Mouse (Mus musculus): ENCODE results near the gene Ppp1r36. TPM values are rescaled to one million over a fixed set of nuclear protein-coding genes. Genes with fewer than 3 reads are reported as not detected.

Ppp1r36 gene
- polyA plus RNA-seq (2017; shearing (Covaris generic)), result not detected

DNA sequence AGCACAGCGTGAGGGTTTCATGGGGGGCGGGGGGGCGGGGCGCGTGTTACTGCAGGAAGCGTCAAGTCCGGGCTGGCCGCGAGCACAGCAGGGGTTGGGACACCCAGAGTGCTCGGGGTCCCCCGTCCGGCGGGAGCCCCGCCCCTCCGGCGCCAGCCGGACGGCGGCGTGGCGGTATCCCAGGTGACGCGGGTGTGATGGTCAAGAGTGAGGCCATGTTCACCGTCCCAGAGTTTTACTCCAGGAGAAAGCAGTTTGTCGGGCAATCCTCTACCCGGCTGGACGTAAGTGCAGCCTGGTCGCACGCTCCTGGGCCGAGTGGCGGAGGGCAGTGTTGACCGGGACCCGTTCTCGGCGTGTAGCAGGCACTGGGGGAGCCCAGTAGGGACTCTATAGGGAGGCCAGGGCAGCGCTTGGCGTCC lies at the start of gene Ppp1r36:
TSS of gene Ppp1r36 (plus strand) at position 106 of the 422 bp plus-strand sequence.

DNA sequence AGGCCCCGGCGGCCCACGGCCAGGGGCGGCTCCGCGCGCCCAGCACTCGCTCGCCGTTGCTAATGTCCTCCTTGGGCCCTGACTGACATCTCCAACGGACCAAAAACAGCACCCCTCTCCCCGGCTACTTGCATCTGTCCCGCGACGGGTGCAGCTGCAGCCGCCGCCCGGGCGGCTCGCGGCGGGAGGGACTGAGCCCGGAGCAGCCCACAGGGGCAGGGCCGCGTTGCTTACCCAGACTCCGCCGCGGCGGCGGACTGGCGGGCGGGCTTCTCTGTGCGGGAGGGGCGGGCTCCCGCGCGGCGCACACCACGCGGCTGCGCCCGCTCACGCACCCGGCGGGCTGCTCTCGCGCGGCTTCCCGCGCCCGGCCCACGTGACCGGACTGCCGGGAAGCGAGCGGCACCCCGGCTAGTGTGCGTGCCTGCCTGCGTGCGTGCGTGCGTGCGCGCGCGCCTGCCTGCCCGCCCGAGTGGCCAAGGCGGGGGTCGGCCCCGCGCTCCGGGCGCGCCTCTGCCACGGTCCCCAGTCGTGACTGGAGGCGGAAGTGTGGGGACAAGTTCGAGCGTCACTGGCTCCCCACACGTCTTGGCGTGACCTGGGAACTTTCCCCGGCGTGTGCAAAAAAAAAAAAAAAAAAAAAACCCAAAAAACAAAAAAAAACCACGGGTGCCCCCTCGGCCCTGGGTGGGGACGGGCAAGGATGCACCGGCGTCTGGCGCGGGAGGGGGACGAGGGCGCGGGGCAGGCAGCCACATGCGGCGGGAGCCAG lies 47.9 kb upstream of the Ppp1r36 start, which contains the start of gene Zbtb25:
TSS of gene Zbtb25 (minus strand) at position 397 of the 772 bp plus-strand sequence.

DNA sequence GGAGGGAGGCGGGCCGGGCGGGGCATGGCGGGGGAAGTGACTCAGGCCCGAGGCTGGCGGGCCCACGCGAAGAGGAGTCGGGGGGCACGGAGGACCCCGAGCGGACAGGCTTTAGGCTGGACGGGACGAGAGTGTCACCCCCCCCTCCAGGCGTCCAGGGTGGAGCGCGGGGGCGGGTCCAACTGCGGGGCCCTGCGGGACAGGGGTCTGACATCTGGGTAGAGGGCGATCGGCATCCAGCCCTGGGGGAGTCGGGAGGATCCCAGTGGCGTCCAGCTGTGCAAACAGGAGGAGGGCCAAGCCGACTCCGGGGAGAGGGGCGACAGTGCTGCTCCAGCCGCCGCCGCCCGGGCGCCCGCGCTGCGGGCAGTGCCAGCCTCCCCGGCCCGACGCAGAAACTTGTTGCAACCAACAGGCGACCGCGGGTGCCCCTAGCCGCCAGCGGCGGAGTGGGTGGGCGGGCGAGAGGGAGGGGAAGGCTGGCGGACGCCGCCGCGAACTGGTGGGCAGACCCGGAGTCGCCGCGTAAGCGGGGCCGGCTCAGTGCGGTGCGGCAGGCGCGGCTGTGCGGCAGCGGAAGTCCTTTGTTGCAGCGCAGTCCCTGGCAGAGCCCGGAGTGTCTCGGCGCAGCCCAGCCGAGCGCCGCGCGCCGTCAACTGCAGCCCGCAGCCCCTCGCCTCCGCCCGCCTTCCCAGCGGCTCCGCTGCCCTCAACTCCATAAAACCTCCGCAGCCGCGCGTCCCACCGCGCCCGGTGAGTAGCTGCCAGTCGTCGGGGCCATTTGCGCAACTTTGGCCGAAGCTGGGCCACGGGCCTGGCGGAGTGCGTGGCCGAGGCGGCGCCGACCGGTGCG lies 47.1 kb upstream of the Ppp1r36 start, which contains the start of gene Zbtb1:
TSS of gene Zbtb1 (plus strand) at position 289 of the 853 bp plus-strand sequence.

DNA sequence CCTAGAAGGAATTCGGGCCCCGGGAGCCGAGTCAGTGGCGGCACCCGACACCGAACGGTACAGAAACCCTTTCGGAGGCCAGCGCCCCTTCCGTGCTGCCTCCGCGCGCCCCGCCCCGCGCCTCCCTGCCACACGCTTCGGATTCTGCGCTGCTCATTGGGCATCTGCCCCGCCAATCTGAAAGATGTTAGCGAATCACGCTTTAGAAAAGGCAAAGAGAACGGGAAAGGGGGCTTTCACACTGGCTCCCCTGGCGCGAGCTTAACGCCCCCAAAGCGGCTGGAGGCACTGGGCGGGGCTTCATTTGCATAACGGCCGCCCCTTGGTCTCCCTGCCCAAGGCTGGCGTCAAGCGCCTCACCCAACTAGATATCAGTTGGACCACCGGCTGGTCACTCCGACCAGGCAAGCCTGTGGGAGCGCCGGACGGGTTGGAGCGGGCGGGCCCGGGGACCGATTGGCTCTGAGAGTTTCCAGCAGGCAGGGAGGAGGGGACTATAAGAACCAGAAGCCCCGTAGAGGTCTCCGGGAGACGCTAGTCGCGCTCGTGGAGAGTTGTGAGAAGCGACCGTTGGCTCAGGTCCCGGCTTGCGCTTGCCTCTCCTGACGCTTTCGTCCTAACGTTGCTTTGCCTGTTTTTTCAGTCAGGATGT lies 13.3 kb upstream of the Ppp1r36 start, which contains the start of gene Hspa2:
TSS of gene Hspa2 (plus strand) at position 291 of the 652 bp plus-strand sequence.

Other genes starting within 250 kb of the Ppp1r36 start
- gene Esr2, start 240.3 kb upstream of the Ppp1r36 start, polyA plus RNA-seq (2017; shearing (Covaris generic)), result not detected
- under 1 TPM in 1 of 2 experiments, not detected in 1; 0.38 TPM for gene Tex21, start 170.8 kb upstream of the Ppp1r36 start, polyA plus RNA-seq (2017; shearing (Covaris generic))
- 10 to 100 TPM; 33.3 to 42.5 TPM for gene Mthfd1, start 162.2 kb upstream of the Ppp1r36 start, polyA plus RNA-seq (2017; shearing (Covaris generic))
- gene Akap5, start 92.6 kb upstream of the Ppp1r36 start, polyA plus RNA-seq (2017; shearing (Covaris generic)), result 1 to 10 TPM; 1.1 to 1.4 TPM
- gene Zbtb25, start 47.9 kb upstream of the Ppp1r36 start, polyA plus RNA-seq (2017; shearing (Covaris generic)), result 10 to 100 TPM; 55.4 to 64.8 TPM
- 10 to 100 TPM; 21.4 to 29.6 TPM for gene Zbtb1, start 47.3 kb upstream of the Ppp1r36 start, polyA plus RNA-seq (2017; shearing (Covaris generic))
- 1 to 10 TPM; 3.4 to 3.8 TPM for gene Hspa2, start 13.4 kb upstream of the Ppp1r36 start, polyA plus RNA-seq (2017; shearing (Covaris generic))
- gene Plekhg3, start 113.4 kb downstream of the Ppp1r36 start, polyA plus RNA-seq (2017; shearing (Covaris generic)), result 1 to 10 TPM; 2.3 to 4.1 TPM